Mouse (Mus musculus) lung, postnatal 0 days (tissue): Measurements from ENCODE around the gene Eif2s2. TPM values are rescaled to one million over a fixed set of nuclear protein-coding genes. Genes with fewer than 3 reads are reported as not detected.
A peak's percentile ranks its signal among the peaks of the same experiment; 100 is the strongest.

Source experiments
- ATAC-seq: fragments of 200-750 bp; cut with Nextera tagmentation; 2 replicates; pipeline ENCODE4 v1.8.0; 2017; ENCODE audit warnings: moderate library complexity
- DNase-seq: peaks from one replicate; pipeline ENCODE4 v3.0.0-alpha.2; 2016; ENCODE audit warnings: low spot score
- H3K27ac ChIP-seq: fragments of 300-500 bp; sonication (generic); 2 replicates; pipeline ENCODE4 v1.5.1; 2014; ENCODE audit warnings: antibody characterized with exemption, mild to moderate bottlenecking, low read length, mixed read lengths
- H3K27me3 ChIP-seq: fragments of 300-500 bp; sonication (generic); replicated peaks from 2 replicates; pipeline ENCODE4 v1.6.1; 2014; ENCODE audit warnings: low read length, mixed read lengths; ENCODE audit not compliant: insufficient read depth
- H3K36me3 ChIP-seq: fragments of 300-500 bp; sonication (generic); 2 replicates; pipeline ENCODE4 v1.6.1; 2014; ENCODE audit warnings: low read length, mixed read lengths; ENCODE audit not compliant: insufficient read depth
- H3K4me1 ChIP-seq: fragments of 300-500 bp; sonication (generic); 2 replicates; pipeline ENCODE4 v1.6.1; 2014; ENCODE audit warnings: antibody characterized with exemption, low read depth, low read length, mixed read lengths; ENCODE audit not compliant: insufficient read depth
- H3K4me2 ChIP-seq: fragments of 300-500 bp; sonication (generic); replicated peaks from 2 replicates; pipeline ENCODE4 v1.6.1; 2014; ENCODE audit warnings: low read depth, mild to moderate bottlenecking, low read length, moderate library complexity, mixed read lengths
- H3K4me3 ChIP-seq: fragments of 300-500 bp; sonication (generic); 2 replicates; pipeline ENCODE4 v1.5.1; 2014; ENCODE audit warnings: low read depth, low read length
- H3K9ac ChIP-seq: fragments of 300-500 bp; sonication (generic); replicated peaks from 2 replicates; pipeline ENCODE4 v1.6.1; 2014; ENCODE audit warnings: low read depth, mild to moderate bottlenecking
- H3K9me3 ChIP-seq: fragments of 300-500 bp; sonication (generic); 2 replicates; pipeline ENCODE4 v1.6.1; 2016; ENCODE audit warnings: low read length, mixed read lengths
- CTCF ChIP-seq: IDR thresholded peaks from 2 replicates; pipeline ENCODE4 v1.5.1; 2016; ENCODE audit warnings: antibody characterized with exemption, mild to moderate bottlenecking
- EP300 ChIP-seq: IDR thresholded peaks from 2 replicates; pipeline ENCODE4 v1.6.1; 2016; ENCODE audit warnings: antibody characterized with exemption, mild to moderate bottlenecking, control low read depth
- WGBS: fragments of 180-500 bp; shearing (Covaris S2); extraction: QIAGEN DNeasy Blood & Tissue Kit; methylation state at CpG from one replicate; pipeline ENCODE4 v1.1.7; 2014; 5-methylcytosine and 5-hydroxymethylcytosine counted together
- polyA plus RNA-seq: library from polyadenylated mRNA; unstranded; fragments of >200 nt; fragmentation: Nextera tagmentation; extraction: Ambion mirVana; gene quantifications from 2 replicates; pipeline ENCODE4 v1.2.1, GENCODE M21; 2015

Eif2s2 gene
- polyA plus RNA-seq, 1 experiment from 2014 or later: 59.8 TPM

DNA sequence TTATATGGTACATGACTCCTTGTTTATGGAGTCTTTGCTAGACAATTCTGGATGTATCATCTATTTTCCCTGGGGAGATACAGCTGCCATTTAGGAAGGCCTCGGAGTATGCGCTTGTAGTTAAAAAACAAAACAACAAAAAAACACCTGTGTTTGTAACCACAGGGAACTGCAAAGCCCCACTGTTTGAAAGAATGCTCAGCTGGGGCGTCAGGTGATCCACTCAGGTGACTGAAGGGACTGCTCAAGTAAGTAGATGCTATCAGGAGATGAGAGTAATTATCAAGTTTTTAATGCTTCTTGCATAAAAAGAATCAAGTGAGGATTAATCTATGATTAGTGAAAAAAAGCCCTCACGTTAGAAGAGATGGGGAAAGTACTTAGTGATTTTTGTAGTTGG is 813 bp upstream of the Eif2s2 start:
- Histone ChIP-seq H3K4me2 (peak overlapping the region; percentile 71; the same call in 1 of the 2 replicates), H3K36me3 (no peaks in the 10 kb centered on the region), H3K9me3 (no peaks in the 10 kb centered on the region), H3K4me3 (no peak overlapping the region), H3K4me1 (no peaks in the 10 kb centered on the region), H3K9ac (0 out of 2 replicates have a peak overlapping the region, but pooled peaks have one; percentile 86), H3K27me3 (no peaks in the 10 kb centered on the region), H3K27ac (no peak overlapping the region)
- no peak for TF ChIP-seq CTCF
- no peak for TF ChIP-seq EP300
- DNase-seq: no peak
- no peak for ATAC-seq
- 61% methylated on average over 4 of the region's 4 CpGs for WGBS

DNA sequence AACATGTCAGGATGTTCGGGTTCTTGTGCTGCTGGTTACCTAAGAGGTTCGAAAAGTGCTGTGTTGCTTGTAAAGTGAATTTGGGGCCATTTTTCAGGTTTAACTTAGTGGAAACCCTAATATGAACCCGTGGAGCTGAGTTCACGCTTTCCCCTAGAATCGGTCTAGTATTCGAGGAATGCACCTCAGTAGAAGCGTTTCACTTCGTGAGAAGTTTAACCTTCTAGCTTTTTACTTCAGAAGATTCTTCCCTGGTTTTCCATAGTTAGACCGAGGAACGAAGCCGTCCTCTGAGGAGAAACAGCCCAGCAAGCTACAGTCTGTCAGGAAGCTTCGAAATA is 280 bp upstream of the Eif2s2 start:
- DNase-seq: no peak
- Histone ChIP-seq H3K4me2 (peak overlapping the region; percentile 71), H3K36me3 (no peaks in the 10 kb centered on the region), H3K4me3 (peak overlapping the region; percentile 84), H3K27ac (no peak overlapping the region), H3K9me3 (no peaks in the 10 kb centered on the region), H3K27me3 (no peaks in the 10 kb centered on the region), H3K4me1 (no peaks in the 10 kb centered on the region), H3K9ac (peak overlapping the region; percentile 86)
- WGBS: 7% methylated on average over 12 of the region's 12 CpGs
- peak; percentile 14 for ATAC-seq
- TF ChIP-seq EP300 (no peak), CTCF (no peak)

DNA sequence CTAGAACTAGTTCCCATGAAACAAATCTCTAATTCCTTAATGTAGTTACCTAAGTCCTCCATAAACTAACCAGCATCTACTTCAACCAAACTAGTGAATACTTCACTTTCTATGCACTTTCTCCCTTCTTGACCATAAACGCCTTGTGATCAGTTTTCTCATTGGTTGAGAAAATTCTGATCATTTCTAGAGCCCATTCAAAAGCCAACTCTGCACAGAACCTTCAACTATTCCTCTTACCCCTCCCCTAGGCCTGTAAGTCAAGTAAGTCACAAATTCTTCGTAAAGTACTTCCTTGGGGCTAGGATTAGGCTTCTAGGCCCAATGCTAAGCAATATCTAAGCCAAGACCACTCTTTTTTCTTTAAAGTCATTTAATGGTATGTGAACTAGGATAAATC is 1.1 kb downstream of the Eif2s2 start:
- ATAC-seq: no peak
- no peak for TF ChIP-seq EP300
- no peak for TF ChIP-seq CTCF
- peak; percentile 37 for DNase-seq
- Histone ChIP-seq H3K9ac (peak overlapping the region; percentile 86), H3K36me3 (peaks cover 5% of the 10 kb centered on the region; the same call in 1 of the 2 replicates), H3K4me3 (peak overlapping the region; percentile 84), H3K27me3 (no peaks in the 10 kb centered on the region), H3K4me2 (peak overlapping the region; percentile 71), H3K27ac (peak overlapping the region; percentile 94; the same call in 1 of the 2 replicates), H3K9me3 (no peaks in the 10 kb centered on the region), H3K4me1 (no peaks in the 10 kb centered on the region)
- 3% methylated on average over 2 of the region's 2 CpGs for WGBS

DNA sequence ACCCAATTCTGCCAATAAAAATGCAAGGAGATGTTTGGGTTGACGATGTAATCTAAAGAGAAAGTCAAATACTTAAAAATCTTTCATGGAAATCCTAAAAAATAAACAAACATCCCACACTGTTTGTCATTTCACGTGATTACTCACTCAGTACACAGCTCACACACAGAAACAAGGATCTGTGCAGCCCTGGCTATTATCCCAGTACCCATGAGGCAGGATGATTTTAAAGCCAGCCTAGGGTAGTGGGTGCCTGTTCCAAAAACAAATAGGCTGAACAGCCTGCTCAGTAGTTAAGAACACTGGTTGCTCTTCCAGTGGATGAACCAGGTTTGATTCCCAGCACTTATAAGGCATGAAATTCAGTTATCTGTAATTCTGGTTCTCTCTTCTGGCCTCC is 16.1 kb downstream of the Eif2s2 start:
- ATAC-seq: no peak

DNA sequence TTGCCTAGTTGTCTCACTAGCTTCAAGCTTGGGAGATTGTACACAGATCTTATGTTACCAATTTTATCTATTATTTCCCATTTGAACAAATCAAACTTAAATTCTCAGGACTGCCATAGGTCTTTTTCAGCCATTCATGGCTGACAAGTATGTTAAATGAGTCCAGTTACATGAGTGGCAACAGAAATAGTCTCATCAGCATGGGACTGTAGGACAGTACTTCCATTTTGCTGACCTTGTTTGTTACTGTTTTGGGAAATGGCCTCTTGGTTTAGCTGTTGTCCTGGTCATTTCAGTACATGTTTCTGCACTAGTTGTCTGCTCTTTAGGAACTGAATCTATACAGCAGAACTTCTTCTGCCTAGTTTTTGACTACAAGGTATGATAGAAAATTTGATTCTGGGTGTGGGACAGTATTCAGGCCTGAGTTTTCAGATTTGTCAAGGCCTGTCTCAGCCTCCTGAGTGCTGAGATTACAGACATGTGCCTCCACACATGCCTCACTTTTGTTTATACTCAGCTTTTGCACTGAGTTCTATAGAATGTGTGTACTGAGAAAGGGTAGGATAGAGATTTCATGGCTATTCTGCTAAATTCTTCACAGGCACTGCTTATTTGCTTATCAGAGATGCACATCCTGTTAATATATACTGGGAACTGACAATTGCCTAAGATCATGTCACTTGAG is 22.6 kb downstream of the Eif2s2 start:
- H3K27me3 ChIP-seq: no peaks in the 10 kb centered on the region
- H3K4me3 ChIP-seq: no peak overlapping the region
- DNase-seq (no peak), ATAC-seq (no peak)
- no peak for TF ChIP-seq EP300
- TF ChIP-seq CTCF: no peak
- no peak overlapping the region for H3K27ac ChIP-seq
- no peak overlapping the region for H3K4me2 ChIP-seq
- no peaks in the 10 kb centered on the region for H3K9me3 ChIP-seq
- H3K4me1 ChIP-seq: no peaks in the 10 kb centered on the region
- peaks cover 37% of the 10 kb centered on the region for H3K36me3 ChIP-seq
- no peak overlapping the region for H3K9ac ChIP-seq

More for the DNA sequence above, 16.1 kb downstream of the Eif2s2 start:
- WGBS: 44% methylated on average over 2 of the region's 2 CpGs
- Histone ChIP-seq H3K9me3 (no peaks in the 10 kb centered on the region), H3K9ac (no peak overlapping the region), H3K27me3 (no peaks in the 10 kb centered on the region), H3K36me3 (peaks cover 16% of the 10 kb centered on the region; the same call in 1 of the 2 replicates), H3K27ac (no peak overlapping the region), H3K4me2 (no peak overlapping the region), H3K4me3 (no peak overlapping the region), H3K4me1 (no peaks in the 10 kb centered on the region)
- no peak for TF ChIP-seq CTCF
- TF ChIP-seq EP300: no peak
- DNase-seq: no peak

DNA sequence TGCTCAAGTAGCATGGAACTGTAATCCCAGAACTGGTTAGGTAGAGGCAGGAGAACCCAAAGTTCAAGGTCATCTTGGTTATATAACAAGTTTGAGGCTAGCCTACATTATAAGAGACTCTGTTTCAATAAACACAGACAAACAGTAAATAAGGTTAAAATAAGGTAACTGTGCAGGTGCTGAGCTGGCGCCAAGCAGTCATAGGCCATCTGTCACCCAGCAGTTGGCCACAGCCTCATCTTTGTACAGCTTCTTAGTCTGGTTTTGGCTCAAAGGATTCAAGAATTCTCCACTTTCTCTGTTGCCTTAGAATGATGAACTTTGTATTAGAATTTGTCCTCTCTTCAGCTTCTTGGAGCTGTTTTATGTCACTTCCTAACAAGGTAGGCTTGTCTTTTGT is 24.6 kb downstream of the Eif2s2 start:
- Histone ChIP-seq H3K27ac (no peak overlapping the region), H3K9ac (no peak overlapping the region), H3K4me2 (no peak overlapping the region), H3K27me3 (no peaks in the 10 kb centered on the region), H3K36me3 (peaks cover 45% of the 10 kb centered on the region), H3K9me3 (no peaks in the 10 kb centered on the region), H3K4me1 (no peaks in the 10 kb centered on the region), H3K4me3 (no peak overlapping the region)
- WGBS: 93% methylated on average over 1 of the region's 1 CpGs
- TF ChIP-seq EP300 (no peak), CTCF (no peak)
- no peak for ATAC-seq
- no peak for DNase-seq

DNA sequence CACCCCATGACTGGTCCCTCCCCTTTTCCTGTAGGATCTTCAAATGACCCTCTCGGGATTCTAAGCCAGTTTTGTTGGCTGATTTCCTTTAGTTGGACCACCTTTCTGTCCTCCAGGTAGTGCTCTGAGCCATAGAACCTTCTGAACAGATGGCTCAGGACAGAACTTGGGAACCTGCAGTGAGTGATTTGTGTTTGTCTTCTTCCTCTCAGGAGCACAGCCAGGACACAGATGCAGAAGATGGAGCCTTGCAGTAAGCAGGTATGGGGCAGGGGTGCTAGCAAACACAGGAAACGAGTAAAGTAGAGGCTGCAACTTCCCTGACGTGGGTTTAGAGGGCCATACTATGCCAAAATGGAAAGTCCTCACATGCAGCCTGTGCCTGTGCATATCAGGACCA is 27.0 kb downstream of the Eif2s2 start:
- Histone ChIP-seq H3K9ac (no peak overlapping the region), H3K4me3 (no peak overlapping the region), H3K9me3 (no peaks in the 10 kb centered on the region), H3K27ac (no peak overlapping the region), H3K27me3 (no peaks in the 10 kb centered on the region), H3K36me3 (peaks cover 53% of the 10 kb centered on the region), H3K4me2 (no peak overlapping the region), H3K4me1 (no peaks in the 10 kb centered on the region)
- ATAC-seq (no peak), DNase-seq (no peak)
- WGBS: 75% methylated on average over 3 of the region's 3 CpGs
- TF ChIP-seq CTCF: no peak
